Mouse (Mus musculus): ENCODE measurements around the gene 4930578C19Rik. TPM values are rescaled to one million over a fixed set of nuclear protein-coding genes. Genes with fewer than 3 reads are reported as not detected.
"Not testable (repeated sequence)": the region's sequence is repeated elsewhere in the genome, so short reads cannot be mapped to it uniquely, and the experiment has no call there.

The 4930578C19Rik gene
- total RNA-seq (2021): 1 to 10 TPM in 1 of 2 experiments, under 1 TPM in 1; 0.67 to 1.2 TPM
- long read RNA-seq, experiment 1: 0 reads
- long read RNA-seq, experiment 2, partial matches to known transcripts: 0 of 1 reads
- long read RNA-seq, experiment 2, other reads (novel, unspliced or antisense): 1 of 1 reads

DNA sequence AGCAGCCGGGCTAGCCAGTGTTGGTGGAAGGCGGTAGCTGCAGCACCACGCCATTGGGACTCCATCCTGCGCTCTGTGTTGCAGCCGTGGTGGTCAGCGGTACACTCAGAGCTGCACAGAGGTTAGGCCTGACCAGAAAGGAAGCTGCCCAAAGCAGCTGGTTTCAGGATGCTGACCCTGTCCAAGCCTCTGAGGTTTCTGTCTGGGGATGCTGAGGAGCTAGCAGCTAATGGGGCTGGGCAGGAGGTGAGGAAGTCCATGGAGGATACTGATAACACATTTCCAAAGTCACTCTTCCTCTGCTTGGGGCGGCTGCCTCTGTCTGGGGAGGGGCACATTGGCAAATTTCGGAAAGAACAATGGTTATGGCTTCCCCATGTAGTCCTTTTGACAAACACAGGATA is at the start of gene 4930578C19Rik:
TSS of gene 4930578C19Rik (minus strand) at position 200 of the 404 bp plus-strand sequence.
- DNase-seq (ENCODE audit: low spot score in 2 of 2): no peak

DNA sequence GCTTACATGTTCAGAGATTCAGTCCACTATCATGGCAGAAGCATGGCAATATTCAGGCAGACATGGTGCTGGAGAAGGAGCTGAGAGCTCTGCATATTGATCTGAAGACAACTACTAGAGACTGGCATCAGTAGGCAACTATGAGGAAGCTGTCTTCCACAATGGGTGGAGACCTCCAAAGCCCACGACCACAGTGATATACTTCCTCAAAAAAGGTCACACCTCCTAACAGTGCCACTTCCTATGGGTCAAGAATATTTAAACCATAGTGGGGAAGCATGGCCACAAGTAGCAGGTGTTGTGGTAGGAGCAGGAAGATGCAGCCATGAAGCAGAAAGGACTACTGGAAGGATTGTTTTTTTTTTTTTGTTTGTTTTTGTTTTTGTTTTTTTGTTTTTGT is 6.5 kb upstream of the 4930578C19Rik start:
- no peak for DNase-seq (ENCODE audit: low spot score in 2 of 2)

DNA sequence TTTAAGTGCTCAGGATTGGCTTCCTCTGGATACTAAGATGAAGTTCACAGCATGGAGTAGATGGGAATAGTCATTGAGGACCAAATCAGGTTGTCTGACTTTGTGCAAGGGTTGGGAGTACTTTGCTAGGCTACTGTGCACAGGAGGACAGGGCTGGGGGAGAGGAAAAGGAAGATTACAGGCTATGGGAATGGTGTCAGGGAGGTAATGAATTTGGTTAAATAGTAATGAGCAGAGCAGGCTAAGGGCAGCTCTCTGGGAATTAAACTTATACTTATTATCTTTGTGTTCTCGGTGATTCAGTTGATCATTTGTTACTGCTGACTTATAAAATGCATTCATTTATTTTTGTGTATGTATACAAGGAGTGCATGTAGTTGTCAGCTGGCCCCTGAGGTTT is 1.7 kb upstream of the 4930578C19Rik start:
- no peak for DNase-seq (ENCODE audit: low spot score in 2 of 2)

DNA sequence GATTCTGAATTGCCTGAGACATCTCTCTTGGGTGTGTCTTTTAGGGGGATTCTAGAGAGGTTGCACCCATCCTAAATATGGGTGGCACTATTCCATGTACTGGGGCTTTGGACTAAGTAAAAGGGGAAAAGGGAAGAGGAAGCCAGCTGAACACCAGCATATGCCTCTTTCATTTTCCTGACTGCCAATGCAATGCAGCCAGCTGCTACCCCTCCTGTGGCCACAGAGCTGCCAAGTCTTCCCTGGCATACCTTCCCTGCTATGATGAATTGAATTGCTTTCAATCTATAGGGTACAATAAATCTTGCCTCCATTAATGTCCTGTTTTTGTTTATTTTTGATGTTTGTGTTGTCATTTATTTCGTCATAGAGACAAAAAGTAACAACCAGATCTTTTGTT is 9.6 kb downstream of the 4930578C19Rik start:
- DNase-seq (ENCODE audit: low spot score in 2 of 2): no peak

DNA sequence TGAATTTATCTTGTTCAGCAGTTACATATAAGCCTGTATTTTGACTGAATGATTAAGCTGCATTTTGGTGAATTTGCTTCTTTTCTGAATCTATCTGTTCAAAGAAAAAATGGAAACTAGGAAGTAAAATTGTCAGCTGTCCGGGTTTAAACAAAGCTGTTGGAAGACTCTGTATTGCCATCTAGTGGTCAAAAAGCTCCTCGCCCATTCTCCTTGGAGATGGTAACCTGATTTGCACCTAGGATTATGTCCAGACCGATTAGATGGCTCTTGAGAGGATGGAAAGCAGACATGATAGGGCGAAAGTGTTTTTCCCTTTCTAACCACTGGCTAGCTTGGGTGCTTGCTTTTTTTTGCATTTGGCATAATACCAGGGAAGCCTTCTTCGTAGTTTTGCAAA is 19.1 kb downstream of the 4930578C19Rik start:
- DNase-seq (ENCODE audit: low spot score in 2 of 2): peak; percentile 53 to 56

DNA sequence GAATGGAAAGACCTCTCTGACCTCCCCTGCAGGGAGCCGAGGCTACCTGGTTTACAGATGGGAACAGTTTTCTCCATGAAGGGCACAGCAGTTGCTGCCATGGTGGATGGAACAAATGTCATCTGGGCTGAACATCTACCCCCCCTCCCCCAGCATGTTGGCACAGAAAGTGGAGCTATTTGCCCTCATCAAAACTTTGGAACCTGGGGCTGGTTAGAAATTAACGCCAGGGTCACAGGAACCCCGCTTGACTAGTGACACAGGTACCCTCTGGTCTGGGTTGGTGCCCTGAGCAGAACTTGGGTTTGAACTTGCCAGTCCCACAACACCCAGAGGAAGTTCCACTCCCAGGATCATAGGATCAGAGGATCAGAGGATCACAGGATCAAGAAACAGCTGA is 35.7 kb downstream of the 4930578C19Rik start:
- no peak for DNase-seq (ENCODE audit: low spot score in 2 of 2)

DNA sequence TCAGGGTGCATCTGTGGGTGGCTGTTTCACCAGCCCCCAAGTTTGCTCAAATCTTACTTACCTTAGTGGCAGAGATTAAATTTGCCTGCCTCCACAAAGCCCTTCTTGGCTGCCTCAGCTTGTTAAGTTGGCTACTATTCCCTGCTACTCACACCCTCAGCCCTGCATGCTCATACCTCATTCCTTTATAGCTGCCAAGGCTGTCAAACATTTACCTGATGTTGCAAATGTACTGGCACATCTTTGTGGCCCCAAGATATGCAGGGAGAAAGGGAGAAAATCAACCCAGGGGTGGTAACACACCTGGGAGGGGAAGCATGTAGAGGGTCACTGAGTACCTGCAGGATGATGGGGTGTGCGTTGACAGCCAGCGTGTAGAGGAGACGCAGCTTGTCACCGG is 38.0 kb downstream of the 4930578C19Rik start:
- DNase-seq (ENCODE audit: low spot score in 2 of 2): no peak

DNA sequence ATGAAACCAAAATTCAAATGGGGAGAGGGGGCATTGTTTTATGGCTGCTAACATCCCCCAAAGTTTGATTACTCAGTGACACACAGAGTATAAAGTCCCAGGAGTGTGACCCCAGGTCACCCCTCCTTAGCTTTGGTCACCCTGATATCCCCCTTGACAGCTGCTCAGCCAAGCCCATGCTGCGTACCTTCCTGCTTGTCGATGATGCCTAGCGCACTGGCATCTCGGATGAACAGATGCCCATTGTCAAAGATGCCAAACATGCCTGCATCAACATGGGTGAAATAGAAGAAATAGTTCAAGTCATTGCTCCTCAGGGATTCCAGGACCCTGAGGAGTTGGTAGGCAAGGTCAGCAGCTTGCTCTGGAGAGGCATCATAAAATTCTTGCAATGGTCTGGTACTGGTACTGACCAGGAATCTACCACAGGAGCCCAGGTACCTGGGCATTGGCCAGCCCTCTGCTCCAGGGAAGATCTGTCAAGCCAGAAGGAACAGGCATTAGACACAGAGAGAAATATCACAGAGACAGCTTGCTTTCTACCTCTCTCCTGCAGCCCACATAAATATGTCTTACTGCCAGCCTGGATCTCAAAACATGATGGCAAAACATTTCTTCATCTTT is 40.9 kb downstream of the 4930578C19Rik start:
- DNase-seq (ENCODE audit: low spot score in 2 of 2): no peak

DNA sequence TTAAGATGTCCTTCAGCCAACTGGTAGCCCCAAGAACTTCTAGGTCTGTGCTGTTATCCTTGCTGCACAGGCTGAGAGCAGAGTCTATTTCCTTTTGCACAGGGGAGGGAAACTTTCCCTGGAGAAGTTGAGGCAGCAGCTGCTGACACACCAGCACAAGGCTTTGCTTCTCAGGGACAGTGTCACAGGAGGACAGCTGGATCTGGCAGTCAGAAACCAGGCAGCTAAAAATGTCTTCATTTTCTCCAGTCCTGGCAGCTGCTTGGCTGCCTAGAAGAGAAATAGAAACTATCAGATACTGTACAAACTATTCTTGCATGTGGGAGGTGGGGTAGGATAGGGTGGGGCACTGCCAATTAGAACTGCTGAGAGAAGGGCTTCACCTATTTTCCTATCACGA is 42.2 kb downstream of the 4930578C19Rik start:
- DNase-seq (ENCODE audit: low spot score in 2 of 2): peak in 1 of 2 experiments; percentile 8

DNA sequence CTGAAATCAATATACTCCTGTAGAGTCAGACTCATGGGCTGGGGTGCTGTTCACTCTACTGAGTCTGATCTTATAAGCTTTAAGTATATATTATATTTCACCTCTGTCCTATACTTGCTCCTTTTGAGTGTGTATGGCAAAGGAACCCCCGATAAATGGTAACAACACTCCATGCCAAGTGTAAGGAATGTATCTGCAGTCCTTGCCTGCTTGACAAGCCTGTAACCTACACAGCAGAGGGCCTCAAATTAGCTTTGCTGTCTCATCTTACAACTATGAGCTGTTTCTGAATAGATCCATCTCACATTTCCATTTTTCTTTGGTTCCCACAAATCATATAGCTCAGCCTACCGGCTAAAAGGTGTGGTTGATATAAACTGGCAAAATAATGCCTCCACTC is 46.6 kb downstream of the 4930578C19Rik start:
- no peak for DNase-seq (ENCODE audit: low spot score in 2 of 2)

DNA sequence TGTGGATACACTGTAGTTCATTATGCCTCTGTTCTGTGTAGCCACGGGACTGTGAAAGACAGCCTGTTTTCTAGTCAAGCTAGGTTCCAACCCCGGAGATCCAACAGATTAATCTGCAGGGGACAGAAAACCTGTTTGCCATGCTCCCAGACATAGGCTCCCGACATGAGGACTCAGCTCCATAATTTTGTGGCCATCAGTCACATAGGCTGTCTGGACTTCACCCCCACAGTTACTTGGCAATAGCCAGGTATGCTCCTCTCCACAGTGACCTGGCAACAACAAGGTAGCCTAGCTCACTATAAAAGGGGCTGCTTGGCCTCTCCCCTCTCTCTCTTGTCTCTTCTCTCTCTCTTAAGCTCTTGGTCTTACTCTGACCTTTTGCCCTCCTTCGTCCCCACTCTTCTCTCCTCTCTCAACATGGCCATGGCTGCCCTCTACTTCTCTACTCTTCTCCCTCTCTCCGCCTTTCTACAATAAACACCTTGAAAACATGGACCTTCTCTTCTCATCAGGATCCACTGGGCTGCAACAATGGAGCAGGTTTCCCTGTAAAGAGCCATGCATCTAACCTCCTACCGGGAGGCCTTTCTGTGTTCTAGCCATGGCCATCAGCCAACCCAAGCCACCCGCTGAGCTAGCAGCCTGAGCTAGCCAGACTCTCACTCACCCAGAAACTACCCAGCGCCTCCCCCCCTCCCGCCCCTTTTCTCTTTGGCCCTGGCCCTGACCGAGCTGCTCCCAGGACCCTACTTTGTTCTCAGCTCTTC is 49.9 kb downstream of the 4930578C19Rik start:
- no peak for DNase-seq (ENCODE audit: low spot score in 2 of 2)

DNA sequence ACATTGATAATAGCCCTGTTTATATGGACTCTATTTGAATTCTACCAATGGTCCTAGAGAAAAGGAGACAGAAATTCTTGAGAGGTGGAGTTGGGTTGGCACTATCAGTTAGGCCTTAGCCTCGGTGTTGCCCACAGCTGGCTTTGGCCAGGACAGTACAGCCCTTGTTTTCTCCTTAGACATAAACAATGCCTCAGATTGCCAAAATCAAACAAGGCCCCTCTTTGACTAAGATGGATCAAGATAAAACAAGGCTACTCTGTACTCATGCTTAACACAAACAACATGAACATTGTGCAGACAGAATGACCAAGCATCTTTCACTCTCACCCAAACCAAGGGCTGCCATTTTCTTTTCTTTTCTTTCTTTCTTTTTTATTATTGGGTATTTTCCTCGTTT is 51.6 kb downstream of the 4930578C19Rik start:
- no peak for DNase-seq (ENCODE audit: low spot score in 2 of 2)

DNA sequence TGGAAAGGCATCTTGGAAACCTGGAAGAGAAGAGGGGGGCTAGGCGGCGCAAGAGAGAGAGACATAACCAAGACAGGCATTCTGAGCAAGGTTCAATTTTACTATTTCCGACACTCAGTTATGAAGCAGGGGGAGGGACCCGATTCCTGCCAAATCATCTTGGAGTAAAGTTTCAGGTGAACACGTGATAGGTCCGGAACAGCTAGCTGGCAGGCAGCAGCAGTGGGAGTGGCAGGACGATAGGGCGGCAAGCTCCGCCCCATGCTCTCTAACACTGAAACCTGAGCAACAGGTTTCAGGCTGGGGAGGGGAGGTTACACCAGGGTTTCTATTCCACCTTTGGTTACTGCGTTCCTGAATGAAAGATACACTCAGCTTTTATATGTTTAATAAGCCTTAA is 58.9 kb downstream of the 4930578C19Rik start:
- DNase-seq (ENCODE audit: low spot score in 2 of 2): no peak

DNA sequence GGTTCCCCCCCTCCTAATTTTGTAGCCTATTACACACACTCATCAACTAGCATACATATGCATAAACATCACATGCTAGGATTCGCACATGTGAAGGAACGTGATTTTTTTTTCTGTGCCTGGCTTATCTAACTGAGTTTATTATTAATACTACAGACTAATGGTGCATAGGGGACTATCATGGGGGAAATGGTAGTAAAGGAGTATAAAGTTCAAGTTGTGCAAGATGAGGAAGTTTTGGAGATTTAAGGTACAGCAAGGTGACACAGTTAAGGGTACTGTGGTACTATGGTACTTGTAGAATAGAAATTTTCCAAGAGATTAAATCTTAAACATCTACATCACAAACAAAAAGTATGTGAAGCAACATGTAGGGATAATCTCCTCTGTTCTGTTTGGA is 64.5 kb downstream of the 4930578C19Rik start:
- no peak for DNase-seq (ENCODE audit: low spot score in 2 of 2)

DNA sequence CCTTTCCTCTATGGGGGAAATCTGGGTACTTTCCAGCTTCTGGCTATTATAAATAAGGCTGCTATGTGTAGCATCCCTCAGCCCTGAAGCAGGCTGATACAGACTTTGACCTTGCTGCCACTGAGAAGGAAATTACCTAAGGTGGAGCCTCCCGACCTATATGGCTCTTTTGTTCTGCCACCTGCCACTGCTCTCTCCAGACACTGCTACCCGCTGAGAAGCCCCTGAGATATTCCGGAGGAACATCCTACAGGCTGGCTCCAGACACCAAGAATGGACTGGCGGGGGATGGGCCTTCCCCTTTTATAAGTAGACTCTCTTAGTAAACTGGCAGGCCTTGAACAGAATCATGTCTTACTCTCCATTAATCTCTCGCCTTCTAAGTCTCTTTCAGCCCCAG is 77.0 kb downstream of the 4930578C19Rik start:
- DNase-seq (ENCODE audit: low spot score in 2 of 2): not testable (repeated sequence)

Measured in left cerebral cortex, adult 18-20 months (tissue).